In the genomic region with DNA sequence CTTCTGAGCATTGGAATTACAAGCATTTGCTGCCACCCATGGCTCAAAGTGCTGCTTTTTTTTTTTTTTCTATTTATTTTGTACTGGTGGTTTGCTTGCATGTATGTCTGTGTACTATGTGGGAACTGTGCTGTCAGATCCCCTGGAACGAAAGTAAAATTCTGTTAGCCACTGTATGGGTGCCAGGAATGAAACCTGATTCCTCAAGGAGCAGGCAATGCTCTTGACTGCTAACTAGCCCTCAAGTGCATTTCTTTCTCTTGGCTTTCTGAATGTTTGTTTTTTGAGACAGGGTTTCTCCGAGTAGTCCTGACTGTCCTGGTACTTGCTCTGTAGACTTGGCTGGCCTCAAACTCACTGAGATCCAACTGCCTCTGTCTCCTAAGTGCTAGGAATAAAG, we compare ENCODE assay signal across 38 mouse cellular contexts. TPM values are rescaled to one million over a fixed set of nuclear protein-coding genes. Genes with fewer than 3 reads are reported as not detected.
DNase-seq lines count a peak whose midpoint lies in the region; ATAC-seq and TF ChIP-seq lines count a peak whose summit lies in the region.
"Had no signal": no experiment of that assay in that cellular context is flagged by ENCODE, and none has a peak within 500 bp of the region (broad histone marks: within the 10 kb centered on the region; RNA-seq: fewer than 3 reads in every experiment).

No protein-coding gene starts in this region.

- H3K27ac ChIP-seq in lung, embryonic 14.5 days (ENCODE audit: low read depth): no peak overlapping the region
- no peak overlapping the region for H3K27ac ChIP-seq in heart, embryonic 11.5 days (ENCODE audit: low read depth, low read length)
- H3K27ac ChIP-seq: embryonic facial prominence, embryonic 15.5 days; forebrain, embryonic 13.5 days; heart, embryonic 10.5 days; hindbrain, embryonic 14.5 days; limb, embryonic 12.5 days; macrophage; midbrain, embryonic 13.5 days; stomach, embryonic 15.5 days had no signal

- TF ChIP-seq CTCF in lung, embryonic 14.5 days (IDR thresholded peaks at IDR 0.05; ENCODE audit: low read depth): no peak

- H3K4me3 ChIP-seq in lung, embryonic 14.5 days (ENCODE audit: low read depth, low read length): no peak overlapping the region
- H3K4me3 ChIP-seq in heart, embryonic 11.5 days (ENCODE audit: low read depth, low read length): no peak overlapping the region
- H3K4me3 ChIP-seq: embryonic facial prominence, embryonic 15.5 days; forebrain, embryonic 13.5 days; heart, embryonic 10.5 days; limb, embryonic 12.5 days; midbrain, embryonic 13.5 days; stomach, embryonic 15.5 days had no signal

- WGBS in lung, embryonic 14.5 days: 41% methylated on average over 2 of the region's 2 CpGs
- 68% methylated on average over 2 of the region's 2 CpGs for WGBS in heart, embryonic 11.5 days (ENCODE audit: insufficient replicate concordance)

- DNase-seq in 3T3-L1 (ENCODE audit: low read depth, low spot score) (peak; percentile 67), MN1 (ENCODE audit: low spot score) (peak; percentile 14)
- DNase-seq in lung, embryonic 14.5 days: peak; percentile 36
- DNase-seq in lung, postnatal 14 days: peak; percentile 2
- no peak for DNase-seq in c-Kit-positive CD71-positive TER-119-positive erythroid progenitor cells, embryonic 14.5 days (ENCODE audit: low spot score)
- DNase-seq in gastrocnemius, adult 8-10 months (ENCODE audit: low spot score in 2 of 2): no peak
- DNase-seq in heart, postnatal 4 days: no peak
- DNase-seq: adrenal gland, postnatal 10 days; cerebellum, adult 11-12 months; cerebellum, adult 9-11 months; embryo, embryonic 11 days; gastrocnemius, postnatal 25 days; heart, adult 11 months; heart, postnatal 36 days; kidney, adult 11 months; kidney, postnatal 14 days; right cerebral cortex, postnatal 25 days; thymus, postnatal 14 days had no signal

- H3K4me2 ChIP-seq in lung, embryonic 14.5 days: no peak overlapping the region
- H3K4me2 ChIP-seq in heart, embryonic 11.5 days: no peak overlapping the region
- H3K4me2 ChIP-seq: embryonic facial prominence, embryonic 15.5 days; forebrain, embryonic 13.5 days; hindbrain, embryonic 14.5 days; limb, embryonic 12.5 days; liver, embryonic 11.5 days; midbrain, embryonic 13.5 days; stomach, embryonic 15.5 days had no signal

- no peaks in the 10 kb centered on the region for H3K9me3 ChIP-seq in lung, embryonic 14.5 days (ENCODE audit: low read depth, low read length)
- no peaks in the 10 kb centered on the region for H3K9me3 ChIP-seq in heart, embryonic 11.5 days (replicated peaks; ENCODE audit: control insufficient read depth, low read length)
- H3K9me3 ChIP-seq: embryonic facial prominence, embryonic 15.5 days; forebrain, embryonic 13.5 days; heart, embryonic 10.5 days; limb, embryonic 12.5 days; midbrain, embryonic 13.5 days; stomach, embryonic 15.5 days had no signal

- H3K4me1 ChIP-seq in lung, embryonic 14.5 days (ENCODE audit: insufficient read depth): no peaks in the 10 kb centered on the region
- H3K4me1 ChIP-seq in heart, embryonic 11.5 days (ENCODE audit: control insufficient read depth, insufficient read depth, low read length): no peaks in the 10 kb centered on the region
- H3K4me1 ChIP-seq: embryonic facial prominence, embryonic 15.5 days; forebrain, embryonic 13.5 days; heart, embryonic 10.5 days; limb, embryonic 12.5 days; midbrain, embryonic 13.5 days; stomach, embryonic 15.5 days had no signal

- ATAC-seq in lung, embryonic 14.5 days (ENCODE audit: insufficient read depth): no peak
- no peak for ATAC-seq in heart, embryonic 11.5 days (replicated peaks; ENCODE audit: insufficient number of reproducible peaks, low FRiP score, low TSS enrichment)
- ATAC-seq: forebrain, embryonic 13.5 days; inflammation-experienced regulatory T-cells, adult 6 months; midbrain, embryonic 13.5 days had no signal

- H3K9ac ChIP-seq in lung, embryonic 14.5 days: no peak overlapping the region
- no peak overlapping the region for H3K9ac ChIP-seq in heart, embryonic 11.5 days (ENCODE audit: low read depth, low read length)
- H3K9ac ChIP-seq: embryonic facial prominence, embryonic 15.5 days; forebrain, embryonic 13.5 days; hindbrain, embryonic 14.5 days; limb, embryonic 12.5 days; midbrain, embryonic 13.5 days; stomach, embryonic 15.5 days had no signal

- no peaks in the 10 kb centered on the region for H3K27me3 ChIP-seq in lung, embryonic 14.5 days (ENCODE audit: insufficient read depth, low read length)
- no peaks in the 10 kb centered on the region for H3K27me3 ChIP-seq in heart, embryonic 11.5 days (ENCODE audit: control insufficient read depth, insufficient read depth, low read length)
- H3K27me3 ChIP-seq: embryonic facial prominence, embryonic 15.5 days; forebrain, embryonic 13.5 days; limb, embryonic 12.5 days; midbrain, embryonic 13.5 days; stomach, embryonic 15.5 days had no signal

- H3K36me3 ChIP-seq in lung, embryonic 14.5 days (ENCODE audit: insufficient read depth): no peaks in the 10 kb centered on the region
- no peaks in the 10 kb centered on the region for H3K36me3 ChIP-seq in heart, embryonic 11.5 days (ENCODE audit: control insufficient read depth, insufficient read depth, low read length)
- H3K36me3 ChIP-seq: embryonic facial prominence, embryonic 15.5 days; G1E; heart, embryonic 10.5 days; limb, embryonic 12.5 days; midbrain, embryonic 13.5 days; stomach, embryonic 15.5 days had no signal

RNA-seq across cellular contexts. Expression of a gene that starts 2.3 kb away (rescaled TPM):
- polyA plus RNA-seq in lung, embryonic 14.5 days (2014; fragmentation: Nextera tagmentation; extraction: Ambion mirVana): 0.14 TPM in 1 of 2 replicates, not detected in the other
- polyA plus RNA-seq in heart, embryonic 11.5 days (2014; fragmentation: Nextera tagmentation; extraction: Ambion mirVana): 0.65 TPM in 1 of 2 replicates, not detected in the other
- total RNA-seq in gastrocnemius, adult 8-10 months (2022): not detected
- not detected for total RNA-seq in heart, postnatal 4 days (2021)
- total RNA-seq: adrenal gland, postnatal 10 days; gastrocnemius, postnatal 25 days; heart, postnatal 36 days; layer of hippocampus, postnatal 10 days; left cerebral cortex, adult 18-20 months; left cerebral cortex, postnatal 25 days; megakaryocyte-erythroid progenitor cell, adult 5-6 weeks had no signal
- polyA plus RNA-seq: embryonic facial prominence, embryonic 15.5 days; forebrain, embryonic 13.5 days; G1E; heart, embryonic 16.5 days; hindbrain, embryonic 14.5 days; inflammation-experienced regulatory T-cells, adult 6 months; kidney, embryonic 14.5 days; limb, embryonic 12.5 days; midbrain, embryonic 13.5 days; neural tube, embryonic 14.5 days; stomach, embryonic 15.5 days; urinary bladder, adult 2 months had no signal

RNA-seq across cellular contexts. Expression of a gene that starts 26.9 kb away (rescaled TPM):
- polyA plus RNA-seq in lung, embryonic 14.5 days (2014; fragmentation: Nextera tagmentation; extraction: Ambion mirVana): 29.3 and 30.8 TPM in 2 replicates
- 27.8 and 32.0 TPM in 2 replicates for polyA plus RNA-seq in heart, embryonic 11.5 days (2014; fragmentation: Nextera tagmentation; extraction: Ambion mirVana)
- 10 to 100 TPM; 10.4 to 14.3 (median 11.3) TPM for total RNA-seq in gastrocnemius, adult 8-10 months (2022)
- 10 to 100 TPM; 16.9 to 20.5 TPM for total RNA-seq in heart, postnatal 4 days (2021)

RNA-seq across cellular contexts. Expression of a gene that starts 35.2 kb away (rescaled TPM):
- 20.6 and 24.3 TPM in 2 replicates for polyA plus RNA-seq in lung, embryonic 14.5 days (2014; fragmentation: Nextera tagmentation; extraction: Ambion mirVana)
- 5.4 and 6.2 TPM in 2 replicates for polyA plus RNA-seq in heart, embryonic 11.5 days (2014; fragmentation: Nextera tagmentation; extraction: Ambion mirVana)
- 1 to 10 TPM in 2 of 4 experiments, under 1 TPM in 2; 0.61 to 3.8 (median 2.0) TPM for total RNA-seq in gastrocnemius, adult 8-10 months (2022)
- 1 to 10 TPM; 6.5 to 9.0 TPM for total RNA-seq in heart, postnatal 4 days (2021)
- polyA plus RNA-seq: G1E had no signal

Comparison
In these comparisons a context has a peak if more than half of its experiments do, and no peak if none do; other contexts are left out.
1. DNase-seq: peak in 3T3-L1 (single experiment), MN1 (single experiment), lung, embryonic 14.5 days (single experiment) and lung, postnatal 14 days (single experiment); none in c-Kit-positive CD71-positive TER-119-positive erythroid progenitor cells, embryonic 14.5 days (single experiment), gastrocnemius, adult 8-10 months (0 of 2) and heart, postnatal 4 days (single experiment).